Mouse (Mus musculus): ENCODE measurements around the gene Tmem200c.

The Tmem200c gene

GRCm38 (mm10) chr17:68881725-68882524 is 55.5 kb downstream of the Tmem200c start:
- in situ Hi-C loops (cut with MboI; ENCODE audit: low pct_unique_long_range_greater_than_20kb in 1 of 2, low sequenced_read_pairs in 2 of 2, unreplicated experiment in 1 of 2): loop anchor here in 1 of 2 experiments (10.0 kb wide), 1 partner anchor 223 kb away; no protein-coding TSS in a partner anchor

- in situ Hi-C loops (cut with MboI; ENCODE audit: low pct_unique_long_range_greater_than_20kb in 1 of 2, low sequenced_read_pairs in 2 of 2, unreplicated experiment in 1 of 2): loop anchor here in 1 of 2 experiments (10.0 kb wide), 1 partner anchor 221 kb away; no protein-coding TSS in a partner anchor
Observed at GRCm38 (mm10) chr17:68883474-68884083, 57.2 kb downstream of the Tmem200c start.

DNA sequence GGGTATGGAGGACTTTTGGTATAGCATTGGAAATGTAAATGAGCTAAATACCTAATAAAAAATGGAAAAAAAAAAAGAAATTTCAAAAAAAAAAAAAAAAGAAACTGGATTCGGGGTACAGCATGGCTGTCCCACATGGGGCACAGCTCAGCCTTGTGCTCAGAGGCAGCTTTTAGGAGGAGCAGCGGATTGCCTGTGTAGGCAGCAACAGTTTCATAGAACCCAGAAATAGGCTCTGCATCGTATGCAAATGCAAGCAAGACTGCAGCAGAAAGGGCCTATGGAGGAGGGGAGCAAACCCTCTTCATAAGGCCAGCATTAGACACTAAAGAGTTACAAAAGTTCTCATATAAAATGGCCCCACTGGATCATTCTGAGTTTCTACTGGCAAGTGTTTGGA is 64.2 kb downstream of the Tmem200c start:
- in situ Hi-C loops (cut with MboI; ENCODE audit: low pct_unique_long_range_greater_than_20kb in 1 of 2, low sequenced_read_pairs in 2 of 2, unreplicated experiment in 1 of 2): no loop called here
